Mouse (Mus musculus) left cerebral cortex, adult 2 months (tissue): ENCODE data around the gene Nedd9. TPM values are rescaled to one million over a fixed set of nuclear protein-coding genes. Genes with fewer than 3 reads are reported as not detected.

ENCODE experiments used
- DNase-seq, 2 experiments: peaks; one replicate each; pipeline ENCODE4 v3.0.0; 2021 to 2022; ENCODE audit warnings: low spot score in 2 of 2, mixed read lengths in 1 of 2; ENCODE audit errors: extremely low spot score in 1 of 2
- H3K27ac ChIP-seq: fragments of 200-600 bp; 2 replicates; pipeline ENCODE4 v1.8.1; 2022
- H3K4me3 ChIP-seq: fragments of 200-600 bp; 2 replicates; pipeline ENCODE4 v1.8.1; 2022
- CTCF ChIP-seq: fragments of 200-600 bp; IDR thresholded peaks from 2 replicates; pipeline ENCODE4 v1.8.1; 2022; ENCODE audit warnings: antibody characterized with exemption, mild to moderate bottlenecking, moderate library complexity
- intact Hi-C: fragments of 180-260 bp; cut with DNase I; formaldehyde crosslinking; loops from one replicate; pipeline ENCODE4 v1.15.1; 2025
- total RNA-seq, 2 experiments: library from RNA; stranded (reverse); gene quantifications; 2 replicates each; pipeline ENCODE4 v1.2.3; 2021

The Nedd9 gene
- total RNA-seq, 2 experiments from 2014 or later = 9.5 to 11.2 TPM

GRCm38 (mm10) chr13:41418198-41418869 is 68.8 kb downstream of the Nedd9 start:
- no peak for DNase-seq
- TF ChIP-seq CTCF = no peak
- Histone ChIP-seq H3K27ac (no peak overlapping the region), H3K4me3 (no peak overlapping the region)
- intact Hi-C loops = no loop called here

- DNase-seq = no peak
- TF ChIP-seq CTCF = no peak
- Histone ChIP-seq H3K4me3 (no peak overlapping the region), H3K27ac (no peak overlapping the region)
- intact Hi-C loops = no loop called here
Measured at GRCm38 (mm10) chr13:41416065-41417016, 70.8 kb downstream of the Nedd9 start.

GRCm38 (mm10) chr13:41410191-41411074 is 76.7 kb downstream of the Nedd9 start:
- intact Hi-C loops = no loop called here
- no peak overlapping the region for H3K4me3 ChIP-seq
- TF ChIP-seq CTCF = no peak
- H3K27ac ChIP-seq = no peak overlapping the region
- no peak for DNase-seq

- H3K4me3 ChIP-seq = no peak overlapping the region
- intact Hi-C loops = no loop called here
- TF ChIP-seq CTCF = no peak
- DNase-seq = no peak
- no peak overlapping the region for H3K27ac ChIP-seq
Measured at GRCm38 (mm10) chr13:41409291-41409690, 77.9 kb downstream of the Nedd9 start.

- Histone ChIP-seq H3K27ac (no peak overlapping the region), H3K4me3 (no peak overlapping the region)
- TF ChIP-seq CTCF = no peak
- no peak for DNase-seq
- intact Hi-C loops = no loop called here
Measured at GRCm38 (mm10) chr13:41408374-41408952, 78.7 kb downstream of the Nedd9 start.

- DNase-seq = no peak
- H3K4me3 ChIP-seq = no peak overlapping the region
- no peak for TF ChIP-seq CTCF
- intact Hi-C loops = no loop called here
- no peak overlapping the region for H3K27ac ChIP-seq
Measured at GRCm38 (mm10) chr13:41405009-41405408, 82.2 kb downstream of the Nedd9 start.

GRCm38 (mm10) chr13:41403838-41404237 is 83.3 kb downstream of the Nedd9 start:
- intact Hi-C loops = no loop called here
- no peak for DNase-seq
- H3K27ac ChIP-seq = no peak overlapping the region
- H3K4me3 ChIP-seq = no peak overlapping the region
- no peak for TF ChIP-seq CTCF

GRCm38 (mm10) chr13:41402441-41403003 is 84.6 kb downstream of the Nedd9 start:
- H3K27ac ChIP-seq = no peak overlapping the region
- no peak for TF ChIP-seq CTCF
- no peak overlapping the region for H3K4me3 ChIP-seq
- intact Hi-C loops = no loop called here
- DNase-seq = no peak

GRCm38 (mm10) chr13:41401775-41402174 is 85.4 kb downstream of the Nedd9 start:
- intact Hi-C loops = no loop called here
- Histone ChIP-seq H3K4me3 (no peak overlapping the region), H3K27ac (no peak overlapping the region)
- no peak for DNase-seq
- TF ChIP-seq CTCF = no peak

- no peak for TF ChIP-seq CTCF
- intact Hi-C loops = no loop called here
- H3K27ac ChIP-seq = no peak overlapping the region
- DNase-seq = no peak
- H3K4me3 ChIP-seq = no peak overlapping the region
Measured at GRCm38 (mm10) chr13:41400289-41400688, 86.9 kb downstream of the Nedd9 start.

GRCm38 (mm10) chr13:41392191-41392590 is 95.0 kb downstream of the Nedd9 start:
- intact Hi-C loops = no loop called here
- no peak for DNase-seq
- no peak overlapping the region for H3K4me3 ChIP-seq
- H3K27ac ChIP-seq = no peak overlapping the region
- TF ChIP-seq CTCF = no peak
